Mouse (Mus musculus) mesoderm, embryonic 11.5 days (tissue): Measurements from ENCODE around the gene Trio.
"Not testable (repeated sequence)": the region's sequence is repeated elsewhere in the genome, so short reads cannot be mapped to it uniquely, and the experiment has no call there.

Experiments
- DNase-seq: peaks from one replicate; pipeline ENCODE4 v3.0.0-alpha.2; 2012; ENCODE audit warnings: low read depth, low spot score

Gene Trio

GRCm38 (mm10) chr15:27723746-27724145, 301.9 kb downstream of the Trio start:
- DNase-seq: no peak

- DNase-seq: not testable (repeated sequence)
These were observed 305.4 kb downstream of the Trio start for GRCm38 (mm10) chr15:27720297-27720696.

GRCm38 (mm10) chr15:27718668-27719067, 307.0 kb downstream of the Trio start:
- no peak for DNase-seq

- DNase-seq: peak; percentile 15
These were observed 310.3 kb downstream of the Trio start for GRCm38 (mm10) chr15:27715331-27715730.

GRCm38 (mm10) chr15:27710698-27711097, 314.9 kb downstream of the Trio start:
- no peak for DNase-seq

GRCm38 (mm10) chr15:27708968-27709612, 316.6 kb downstream of the Trio start:
- no peak for DNase-seq

- DNase-seq: no peak
These were observed 317.1 kb downstream of the Trio start for GRCm38 (mm10) chr15:27708499-27708898.

- no peak for DNase-seq
These were observed 322.7 kb downstream of the Trio start for GRCm38 (mm10) chr15:27702972-27703313.

GRCm38 (mm10) chr15:27702031-27702971, 323.3 kb downstream of the Trio start:
- no peak for DNase-seq

GRCm38 (mm10) chr15:27697632-27698031, 328.0 kb downstream of the Trio start:
- no peak for DNase-seq

GRCm38 (mm10) chr15:27693235-27693634, 332.4 kb downstream of the Trio start:
- no peak for DNase-seq

- no peak for DNase-seq
These were observed 333.5 kb downstream of the Trio start for GRCm38 (mm10) chr15:27692161-27692560.

- no peak for DNase-seq
These were observed 334.4 kb downstream of the Trio start for GRCm38 (mm10) chr15:27691213-27691612.

GRCm38 (mm10) chr15:27688041-27688651, 337.5 kb downstream of the Trio start:
- peak; percentile 31 for DNase-seq

- no peak for DNase-seq
These were observed 340.8 kb downstream of the Trio start for GRCm38 (mm10) chr15:27684813-27685212.

GRCm38 (mm10) chr15:27683206-27683605, 342.4 kb downstream of the Trio start:
- DNase-seq: no peak

GRCm38 (mm10) chr15:27682619-27683018, 343.0 kb downstream of the Trio start:
- peak; percentile 62 for DNase-seq

- DNase-seq: peak; percentile 94
These were observed 344.0 kb downstream of the Trio start, which contains the start of gene Otulinl for GRCm38 (mm10) chr15:27681419-27682187. TSS of gene Otulinl (minus strand) at chr15:27681579.

GRCm38 (mm10) chr15:27680997-27681396, 344.7 kb downstream of the Trio start:
- no peak for DNase-seq
